Mouse (Mus musculus) myocyte (in vitro differentiated cells): ENCODE data around the gene Pmvk. TPM values are rescaled to one million over a fixed set of nuclear protein-coding genes. Genes with fewer than 3 reads are reported as not detected.

Experiments used
- H3K27me3 ChIP-seq: one replicate; pipeline ENCODE4 v1.6.1; 2011; ENCODE audit not compliant: control insufficient read depth, insufficient read depth, insufficient read length
- H3K36me3 ChIP-seq: one replicate; pipeline ENCODE4 v1.6.1; 2011; ENCODE audit not compliant: control insufficient read depth, insufficient read depth
- H3K4me2 ChIP-seq: one replicate; pipeline ENCODE4 v1.6.1; 2011; ENCODE audit warnings: low read depth, control low read depth
- H3K4me3 ChIP-seq: one replicate; pipeline ENCODE4 v1.5.1; 2011; ENCODE audit warnings: mild to moderate bottlenecking, control low read depth, moderate library complexity
- H3K79me2 ChIP-seq: one replicate; pipeline ENCODE4 v1.6.1; 2011; ENCODE audit not compliant: control insufficient read depth, insufficient read depth
- H3ac ChIP-seq: one replicate; pipeline ENCODE4 v1.6.1; 2011; ENCODE audit not compliant: control insufficient read depth, insufficient read length
- CEBPB ChIP-seq: IDR thresholded peaks from 2 replicates; pipeline ENCODE4 v1.6.1; 2011; ENCODE audit warnings: mild to moderate bottlenecking, moderate library complexity; ENCODE audit not compliant: poor library complexity, insufficient read depth, severe bottlenecking
- E2F4 ChIP-seq: IDR thresholded peaks from one replicate; pipeline ENCODE4 v1.6.1; 2011; ENCODE audit warnings: mild to moderate bottlenecking, control low read depth, moderate library complexity; ENCODE audit not compliant: insufficient read depth
- MAX ChIP-seq: IDR thresholded peaks from one replicate; pipeline ENCODE4 v1.6.1; 2011; ENCODE audit warnings: low read depth, mild to moderate bottlenecking, control low read depth
- MYOD1 ChIP-seq, 3 experiments: IDR thresholded peaks; one replicate each; pipeline ENCODE4 v1.6.1; 2011; ENCODE audit warnings: control low read depth in 2 of 3, low read depth in 2 of 3, mild to moderate bottlenecking in 2 of 3, moderate library complexity in 1 of 3; ENCODE audit not compliant: insufficient read length in 2 of 3, control insufficient read depth in 1 of 3
- MYOG ChIP-seq, 3 experiments: IDR thresholded peaks; one replicate each; pipeline ENCODE4 v1.6.1; 2011; ENCODE audit warnings: control low read depth in 2 of 3, low read depth in 2 of 3, mild to moderate bottlenecking in 2 of 3; ENCODE audit not compliant: insufficient read length in 2 of 3, control insufficient read depth in 1 of 3, insufficient read depth in 1 of 3
- POLR2A ChIP-seq: IDR thresholded peaks from one replicate; pipeline ENCODE4 v1.6.1; 2011; ENCODE audit warnings: low read depth, mild to moderate bottlenecking, control low read depth, moderate library complexity; ENCODE audit not compliant: insufficient read length
- POLR2AphosphoS2 ChIP-seq: IDR thresholded peaks from one replicate; pipeline ENCODE4 v1.6.1; 2011; ENCODE audit warnings: low read depth, control low read depth; ENCODE audit not compliant: insufficient read length
- REST ChIP-seq: IDR thresholded peaks from one replicate; pipeline ENCODE4 v1.6.1; 2011; ENCODE audit warnings: mild to moderate bottlenecking, control low read depth, moderate library complexity; ENCODE audit not compliant: insufficient read depth, insufficient read length
- SRF ChIP-seq: IDR thresholded peaks from one replicate; pipeline ENCODE4 v1.6.1; 2011; ENCODE audit warnings: low read depth; ENCODE audit not compliant: control insufficient read depth, insufficient read length
- TCF12 ChIP-seq: IDR thresholded peaks from one replicate; pipeline ENCODE4 v1.6.1; 2011; ENCODE audit warnings: mild to moderate bottlenecking, control low read depth; ENCODE audit not compliant: poor library complexity, insufficient read depth, severe bottlenecking
- TCF3 ChIP-seq: IDR thresholded peaks from one replicate; pipeline ENCODE4 v1.6.1; 2011; ENCODE audit warnings: low read depth, control low read depth; ENCODE audit not compliant: insufficient read length
- USF1 ChIP-seq: IDR thresholded peaks from one replicate; pipeline ENCODE4 v1.6.1; 2011; ENCODE audit warnings: low read depth, mild to moderate bottlenecking, control low read depth, moderate library complexity
- polyA plus RNA-seq: library from polyadenylated mRNA; unstranded; fragments of >200 nt; fragmentation: generic; extraction: Trizol; gene quantifications from one replicate; pipeline ENCODE4 v1.2.1, GENCODE M21; 2012; ENCODE audit warnings: missing spikeins

The Pmvk gene
- polyA plus RNA-seq, 1 experiment = 67.9 TPM

DNA sequence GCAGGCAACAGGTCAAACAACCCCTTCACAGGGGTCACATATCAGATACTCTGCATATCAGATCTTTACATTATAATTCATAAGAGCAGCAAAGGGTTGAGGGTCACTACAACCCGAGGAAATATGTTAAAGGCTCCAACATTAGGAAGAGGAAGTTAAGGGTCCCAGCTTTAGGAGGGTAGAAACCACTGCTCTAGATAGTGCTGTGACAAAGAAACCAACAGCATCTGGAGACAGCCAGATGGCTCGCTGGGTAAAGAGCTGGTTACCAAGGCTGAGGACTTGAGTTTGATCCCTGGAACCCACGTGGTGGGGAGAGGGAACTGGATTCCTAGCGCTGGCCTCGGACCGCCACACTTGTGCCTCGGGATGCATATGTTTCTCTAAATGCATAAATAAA is 17.9 kb downstream of the Pmvk start:
- no peaks in the 10 kb centered on the region for H3K79me2 ChIP-seq
- H3K36me3 ChIP-seq = peaks cover 10% of the 10 kb centered on the region
- no peak overlapping the region for H3K4me3 ChIP-seq
- H3K27me3 ChIP-seq = no peaks in the 10 kb centered on the region
- no peak overlapping the region for H3K4me2 ChIP-seq
- no peak overlapping the region for H3ac ChIP-seq
- TF ChIP-seq MAX (no peak), POLR2A (no peak), SRF (no peak), E2F4 (no peak), TCF3 (no peak), TCF12 (no peak), MYOD1 (IDR thresholded peaks at IDR 0.05; ENCODE audit: control insufficient read depth in 1 of 3, insufficient read length in 2 of 3, low read depth in 2 of 3) (no peak), USF1 (no peak), MYOG (IDR thresholded peaks at IDR 0.05; ENCODE audit: control insufficient read depth in 1 of 3, insufficient read depth in 1 of 3, insufficient read length in 2 of 3, low read depth in 2 of 3) (no peak), CEBPB (no peak), POLR2AphosphoS2 (no peak), REST (no peak)

DNA sequence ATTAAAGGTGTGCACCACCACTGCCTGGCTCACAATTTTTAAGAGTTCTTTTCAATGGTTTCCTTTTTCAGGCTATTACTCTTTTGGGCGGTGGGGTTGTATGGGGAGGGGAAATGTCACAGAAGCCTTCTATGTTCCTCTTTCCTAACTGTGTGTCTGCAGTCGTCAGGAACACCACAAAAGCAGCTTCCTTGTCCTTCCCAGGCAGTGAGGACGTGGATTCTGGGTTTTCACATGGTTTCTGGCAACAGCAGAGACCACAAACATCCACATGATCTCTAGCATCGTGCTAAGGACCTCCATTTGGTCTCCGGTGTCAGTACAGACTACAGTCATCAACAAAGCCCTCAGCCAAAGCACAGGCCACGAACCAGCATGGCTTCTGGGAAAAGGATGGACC is 19.5 kb downstream of the Pmvk start:
- TF ChIP-seq REST = no peak
- Histone ChIP-seq H3K27me3 (no peaks in the 10 kb centered on the region), H3K4me3 (no peak overlapping the region), H3ac (no peak overlapping the region), H3K4me2 (no peak overlapping the region), H3K36me3 (peaks cover 4% of the 10 kb centered on the region), H3K79me2 (no peaks in the 10 kb centered on the region)

- TF ChIP-seq POLR2AphosphoS2 (no peak), E2F4 (no peak), MYOG (IDR thresholded peaks at IDR 0.05; ENCODE audit: control insufficient read depth in 1 of 3, insufficient read depth in 1 of 3, insufficient read length in 2 of 3, low read depth in 2 of 3) (no peak), USF1 (no peak), POLR2A (no peak), TCF12 (no peak), TCF3 (no peak), SRF (no peak), REST (no peak), MYOD1 (IDR thresholded peaks at IDR 0.05; ENCODE audit: control insufficient read depth in 1 of 3, insufficient read length in 2 of 3, low read depth in 2 of 3) (no peak), CEBPB (no peak)
- no peak overlapping the region for H3K4me2 ChIP-seq
- H3K4me3 ChIP-seq = no peak overlapping the region
- no peaks in the 10 kb centered on the region for H3K36me3 ChIP-seq
- no peak overlapping the region for H3ac ChIP-seq
- H3K27me3 ChIP-seq = no peaks in the 10 kb centered on the region
- H3K79me2 ChIP-seq = no peaks in the 10 kb centered on the region
Measured at GRCm38 (mm10) chr3:89479055-89479454, 24.7 kb downstream of the Pmvk start.

DNA sequence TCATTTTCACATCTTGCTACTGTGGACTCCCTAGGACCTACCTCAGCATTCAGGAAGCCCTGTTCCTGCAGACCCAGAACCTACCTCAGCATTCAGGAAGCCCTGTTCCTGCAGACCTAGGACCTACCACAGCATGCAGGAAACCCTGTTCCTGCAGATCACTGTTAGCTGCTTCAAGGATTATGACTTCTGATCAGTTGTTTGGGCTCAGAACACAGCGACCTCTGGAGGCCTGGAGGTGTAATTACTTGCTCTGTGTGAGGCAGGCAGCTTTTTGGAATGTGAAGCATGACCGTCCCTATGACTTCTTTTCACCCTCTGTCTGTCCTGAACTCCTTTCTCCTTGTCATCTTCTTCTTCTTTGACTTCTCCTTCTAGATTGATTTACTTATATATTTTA is 27.1 kb downstream of the Pmvk start:
- no peaks in the 10 kb centered on the region for H3K36me3 ChIP-seq
- no peak overlapping the region for H3ac ChIP-seq
- H3K27me3 ChIP-seq = peaks cover 4% of the 10 kb centered on the region
- H3K79me2 ChIP-seq = no peaks in the 10 kb centered on the region
- H3K4me2 ChIP-seq = no peak overlapping the region
- TF ChIP-seq POLR2A (no peak), TCF3 (no peak), MAX (no peak), REST (no peak)
- no peak overlapping the region for H3K4me3 ChIP-seq

GRCm38 (mm10) chr3:89482249-89482648 is 27.9 kb downstream of the Pmvk start:
- Histone ChIP-seq H3K4me2 (no peak overlapping the region), H3K79me2 (no peaks in the 10 kb centered on the region), H3K36me3 (no peaks in the 10 kb centered on the region), H3K4me3 (no peak overlapping the region), H3K27me3 (peaks cover 10% of the 10 kb centered on the region), H3ac (no peak overlapping the region)
- no peak for TF ChIP-seq REST
- TF ChIP-seq TCF3 = no peak
- no peak for TF ChIP-seq TCF12
- TF ChIP-seq MYOG (IDR thresholded peaks at IDR 0.05; ENCODE audit: control insufficient read depth in 1 of 3, insufficient read depth in 1 of 3, insufficient read length in 2 of 3, low read depth in 2 of 3) = no peak
- no peak for TF ChIP-seq E2F4
- TF ChIP-seq USF1 = no peak
- TF ChIP-seq CEBPB = no peak
